Mouse (Mus musculus) heart, postnatal 4 days (tissue): ENCODE measurements around the gene Hist1h2ae. TPM values are rescaled to one million over a fixed set of nuclear protein-coding genes. Genes with fewer than 3 reads are reported as not detected.

Experiments
- microRNA-seq, 2 experiments: library from miRNA; unstranded; fragments of <30 nt; microRNA quantifications; one replicate each; pipeline ENCODE4 v1.2.0; 2021 to 2022
- total RNA-seq, 2 experiments: library from RNA; stranded (reverse); gene quantifications; 2 replicates each; pipeline ENCODE4 v1.2.3; 2021

Gene Hist1h2ae
- total RNA-seq, 2 experiments from 2014 or later: 77.0 to 85.3 TPM

Small RNA genes within 50 kb of the gene (microRNA-seq; reads per million reads assigned to microRNA genes)
- 0 reads per million in 2 experiments for gene Gm44297
- 0 reads per million in 2 experiments for gene Gm44359
- gene Gm44394: 0 reads per million in 2 experiments

Other genes with a start within 250 kb of the Hist1h2ae start
- 10 to 100 TPM; 17.6 to 23.5 TPM for gene Zfp322a, start 202.0 kb downstream of the Hist1h2ae start, total RNA-seq
- gene Abt1, start 147.4 kb downstream of the Hist1h2ae start, total RNA-seq: 1 to 10 TPM; 5.0 to 5.6 TPM
- under 1 TPM; 0.11 to 0.24 TPM for gene Btn1a1, start 105.3 kb downstream of the Hist1h2ae start, total RNA-seq
- gene Btn2a2, start 82.4 kb downstream of the Hist1h2ae start, total RNA-seq: not detected
- 1,000 to 10,000 TPM; 1,227 to 1,327 TPM for gene Hist1h4h, start 40.2 kb downstream of the Hist1h2ae start, total RNA-seq
- gene Hist1h2af, start 37.3 kb downstream of the Hist1h2ae start, total RNA-seq: 100 to 1,000 TPM; 480 to 499 TPM
- gene Hist1h3g, start 35.8 kb downstream of the Hist1h2ae start, total RNA-seq: 100 to 1,000 TPM; 165 to 172 TPM
- 10 to 100 TPM; 23.5 to 23.8 TPM for gene Hist1h2bh, start 27.8 kb downstream of the Hist1h2ae start, total RNA-seq
- 100 to 1,000 TPM; 121 to 128 TPM for gene Hist1h3f, start 27.2 kb downstream of the Hist1h2ae start, total RNA-seq
- gene Hist1h4f, start 19.6 kb downstream of the Hist1h2ae start, total RNA-seq: 100 to 1,000 TPM; 802 to 855 TPM
- 10 to 100 TPM; 40.0 to 43.0 TPM for gene Hist1h1d, start 18.0 kb downstream of the Hist1h2ae start, total RNA-seq
- 100 to 1,000 TPM; 299 to 323 TPM for gene Hist1h3e, start 8.9 kb downstream of the Hist1h2ae start, total RNA-seq
- 100 to 1,000 TPM; 624 to 645 TPM for gene Hist1h2bg, start 176 bp upstream of the Hist1h2ae start, total RNA-seq
- gene Hist1h2bf, start 3.0 kb upstream of the Hist1h2ae start, total RNA-seq: 100 to 1,000 TPM; 278 to 296 TPM
- gene Hist1h2ad, start 3.2 kb upstream of the Hist1h2ae start, total RNA-seq: 10 to 100 TPM; 62.5 to 79.1 TPM
- 10 to 100 TPM; 52.4 to 58.7 TPM for gene Hist1h3d, start 4.5 kb upstream of the Hist1h2ae start, total RNA-seq
- gene Hist1h4d, start 10.4 kb upstream of the Hist1h2ae start, total RNA-seq: 100 to 1,000 TPM; 322 to 324 TPM
- 10 to 100 TPM; 38.8 to 42.2 TPM for gene Hist1h2be, start 49.9 kb upstream of the Hist1h2ae start, total RNA-seq
- gene Hist1h1e, start 51.3 kb upstream of the Hist1h2ae start, total RNA-seq: 100 to 1,000 TPM; 269 to 306 TPM
- 10 to 100 TPM; 11.4 to 11.7 TPM for gene Hist1h2ac, start 112.7 kb upstream of the Hist1h2ae start, total RNA-seq
- gene Hist1h2bc, start 113.0 kb upstream of the Hist1h2ae start, total RNA-seq: 10 to 100 TPM; 44.8 to 56.0 TPM
- gene Hist1h1t, start 124.6 kb upstream of the Hist1h2ae start, total RNA-seq: 1 to 10 TPM; 1.6 to 1.8 TPM
- gene Hist1h4c, start 127.2 kb upstream of the Hist1h2ae start, total RNA-seq: 100 to 1,000 TPM; 167 to 175 TPM
- gene Hfe, start 139.6 kb upstream of the Hist1h2ae start, total RNA-seq: 10 to 100 TPM; 19.7 to 21.0 TPM
- 100 to 1,000 TPM; 472 to 511 TPM for gene Hist1h1c, start 167.6 kb upstream of the Hist1h2ae start, total RNA-seq
- gene Hist1h3c, start 174.4 kb upstream of the Hist1h2ae start, total RNA-seq: 100 to 1,000 TPM; 252 to 264 TPM
- 100 to 1,000 TPM; 281 to 294 TPM for gene Hist1h2bb, start 175.5 kb upstream of the Hist1h2ae start, total RNA-seq
- gene Hist1h2ab, start 179.9 kb upstream of the Hist1h2ae start, total RNA-seq: 100 to 1,000 TPM; 424 to 425 TPM
- gene Hist1h3b, start 181.0 kb upstream of the Hist1h2ae start, total RNA-seq: 100 to 1,000 TPM; 568 to 625 TPM
- gene Hist1h4b, start 185.8 kb upstream of the Hist1h2ae start, total RNA-seq: 100 to 1,000 TPM; 312 to 320 TPM
- 100 to 1,000 TPM; 433 to 442 TPM for gene Hist1h4a, start 190.0 kb upstream of the Hist1h2ae start, total RNA-seq
- 100 to 1,000 TPM; 440 to 473 TPM for gene Hist1h3a, start 191.2 kb upstream of the Hist1h2ae start, total RNA-seq
- gene Hist1h1a, start 192.4 kb upstream of the Hist1h2ae start, total RNA-seq: 100 to 1,000 TPM; 219 to 236 TPM
- not detected for gene Trim38, start 198.7 kb upstream of the Hist1h2ae start, total RNA-seq
- not detected for gene Slc17a2, start 235.8 kb upstream of the Hist1h2ae start, total RNA-seq